Mouse (Mus musculus) forebrain, postnatal 0 days (tissue): ENCODE data around the gene Fam107b. TPM values are rescaled to one million over a fixed set of nuclear protein-coding genes. Genes with fewer than 3 reads are reported as not detected.

Source experiments
- ATAC-seq: fragments of 200-750 bp; cut with Nextera tagmentation; 2 replicates; pipeline ENCODE4 v1.8.0; 2017; ENCODE audit warnings: mild to moderate bottlenecking, moderate library complexity
- DNase-seq: peaks from one replicate; pipeline ENCODE4 v3.0.0-alpha.2; 2015
- H3K27ac ChIP-seq: fragments of 300-500 bp; sonication (generic); 2 replicates; pipeline ENCODE4 v1.5.1; 2014; ENCODE audit warnings: low read depth, mild to moderate bottlenecking, antibody characterized with exemption, low read length, moderate library complexity, mixed read lengths
- H3K27me3 ChIP-seq: fragments of 300-500 bp; sonication (generic); 2 replicates; pipeline ENCODE4 v1.6.1; 2014; ENCODE audit warnings: mild to moderate bottlenecking, low read length, mixed read lengths; ENCODE audit not compliant: insufficient read depth
- H3K36me3 ChIP-seq: fragments of 300-500 bp; sonication (generic); 2 replicates; pipeline ENCODE4 v1.6.1; 2014; ENCODE audit warnings: mild to moderate bottlenecking, moderate library complexity; ENCODE audit not compliant: insufficient read depth
- H3K4me1 ChIP-seq: fragments of 300-500 bp; sonication (generic); 2 replicates; pipeline ENCODE4 v1.6.1; 2014; ENCODE audit warnings: antibody characterized with exemption; ENCODE audit not compliant: insufficient read depth
- H3K4me2 ChIP-seq: fragments of 300-500 bp; sonication (generic); 2 replicates; pipeline ENCODE4 v1.6.1; 2014; ENCODE audit warnings: low read depth, mild to moderate bottlenecking, moderate library complexity
- H3K4me3 ChIP-seq: fragments of 300-500 bp; sonication (generic); 2 replicates; pipeline ENCODE4 v1.5.1; 2014; ENCODE audit warnings: low read depth, low read length, mixed read lengths
- H3K9ac ChIP-seq: fragments of 300-500 bp; sonication (generic); 2 replicates; pipeline ENCODE4 v1.6.1; 2014; ENCODE audit warnings: mild to moderate bottlenecking
- H3K9me3 ChIP-seq: fragments of 300-500 bp; sonication (generic); 2 replicates; pipeline ENCODE4 v1.6.1; 2016; ENCODE audit warnings: low read length
- CTCF ChIP-seq: sonication (generic); IDR thresholded peaks from 2 replicates; pipeline ENCODE4 v1.5.1; 2016; ENCODE audit warnings: antibody characterized with exemption, control low read depth, low read depth
- WGBS: fragments of 180-500 bp; shearing (Covaris S2); extraction: QIAGEN DNeasy Blood & Tissue Kit; methylation state at CpG from one replicate; pipeline ENCODE4 v1.1.7; 2014; 5-methylcytosine and 5-hydroxymethylcytosine counted together
- polyA plus RNA-seq: library from polyadenylated mRNA; unstranded; fragments of >200 nt; fragmentation: Nextera tagmentation; extraction: Ambion mirVana; gene quantifications from 2 replicates; pipeline ENCODE4 v1.2.1, GENCODE M21; 2015
- total RNA-seq: library from RNA; depleted of rRNA; stranded (reverse); fragments of >200 nt; gene quantifications from 2 replicates; pipeline ENCODE4 v1.2.3, GENCODE M21; 2014

Gene Fam107b
- total and polyA plus RNA-seq, 2 experiments from 2014 or later = 31.2 to 63.4 TPM

DNA sequence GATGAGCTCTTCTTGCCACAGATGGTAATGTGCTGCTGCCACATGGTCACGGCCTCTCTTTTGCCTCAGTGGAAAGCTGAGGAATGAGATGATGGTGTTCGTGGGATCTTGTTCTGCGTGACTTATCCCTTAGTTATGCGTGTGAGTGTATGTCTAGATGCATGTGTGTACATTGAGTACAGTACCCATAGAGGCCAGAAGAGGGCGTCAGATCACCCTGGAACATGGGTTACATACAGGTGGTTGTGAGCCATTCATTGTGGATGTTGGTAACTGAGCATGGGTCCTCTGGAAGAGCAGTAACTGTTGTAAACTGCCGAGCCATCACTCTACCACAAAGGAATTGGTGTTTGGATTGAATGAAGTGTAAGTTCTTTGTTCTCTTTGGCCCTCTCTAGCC is 188.1 kb downstream of the Fam107b start:
- WGBS = 88% methylated on average over 6 of the region's 6 CpGs
- no peak overlapping the region for H3K9ac ChIP-seq

DNA sequence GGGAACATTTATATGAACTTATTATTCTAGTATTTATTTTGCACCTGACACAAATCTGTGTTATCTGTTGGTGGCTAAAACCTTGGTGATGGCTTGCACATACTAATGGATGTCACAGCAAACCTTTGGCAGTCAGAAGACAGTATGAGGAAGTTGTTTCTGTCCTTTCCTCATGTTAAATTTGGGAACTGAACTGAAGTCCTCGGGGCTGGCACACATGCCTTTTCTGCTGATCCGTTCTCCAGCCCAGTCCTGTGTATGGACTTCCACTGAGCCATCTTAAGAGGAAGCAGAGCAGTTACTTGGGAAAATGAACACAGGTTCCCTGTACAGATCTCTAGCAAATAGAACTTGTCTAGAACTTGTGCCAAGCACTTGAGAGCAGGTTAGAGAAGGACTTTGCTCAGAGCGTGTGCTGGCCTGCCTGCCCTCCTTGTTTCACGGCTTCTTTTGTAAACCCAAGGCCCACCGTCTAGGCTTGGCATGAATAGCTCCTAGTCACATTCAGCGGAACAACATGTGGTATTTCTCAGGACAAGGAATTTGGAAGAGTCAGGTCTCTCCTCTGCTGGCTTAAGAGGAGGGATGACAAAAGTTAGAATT is 190.0 kb downstream of the Fam107b start:
- Histone ChIP-seq H3K4me1 (peaks cover 4% of the 10 kb centered on the region; the same call in 1 of the 2 replicates), H3K27me3 (no peaks in the 10 kb centered on the region), H3K9me3 (no peaks in the 10 kb centered on the region), H3K4me2 (no peak overlapping the region), H3K4me3 (no peak overlapping the region), H3K36me3 (no peaks in the 10 kb centered on the region), H3K9ac (no peak overlapping the region), H3K27ac (no peak overlapping the region)
- no peak for DNase-seq
- no peak for TF ChIP-seq CTCF
- no peak for ATAC-seq
- 56% methylated on average over 6 of the region's 6 CpGs for WGBS

More for the DNA sequence above, 188.1 kb downstream of the Fam107b start:
- no peak for ATAC-seq
- peak; percentile 27; the same call in 1 of the 2 replicates for TF ChIP-seq CTCF
- H3K9me3 ChIP-seq = no peaks in the 10 kb centered on the region
- no peaks in the 10 kb centered on the region for H3K36me3 ChIP-seq
- no peak overlapping the region for H3K4me3 ChIP-seq
- H3K4me2 ChIP-seq = no peak overlapping the region
- no peak for DNase-seq
- H3K27me3 ChIP-seq = no peaks in the 10 kb centered on the region
- 0 out of 2 replicates have a peak, but pooled peaks cover 4% of the 10 kb centered on the region for H3K4me1 ChIP-seq
- H3K27ac ChIP-seq = no peak overlapping the region

DNA sequence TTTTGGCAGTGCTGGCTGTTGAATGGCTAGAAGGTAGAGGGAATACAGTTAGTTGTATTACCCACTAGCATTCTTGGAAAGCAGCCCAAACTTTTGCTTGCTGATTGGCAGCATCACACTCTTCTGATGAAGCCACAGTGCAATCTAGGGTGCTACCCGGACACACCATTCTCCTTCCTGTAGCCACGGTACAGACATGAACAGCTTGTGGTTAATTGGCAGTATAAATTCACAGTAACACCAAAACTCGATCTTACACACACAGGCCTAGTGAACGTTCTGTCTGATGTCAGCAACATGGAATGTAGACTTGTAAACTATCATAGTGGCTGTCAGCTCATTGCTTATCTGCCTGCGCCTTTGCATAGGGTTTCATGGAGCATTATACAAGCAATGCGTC is 193.8 kb downstream of the Fam107b start:
- DNase-seq (peak; percentile 31), ATAC-seq (peak; percentile 79)
- H3K27me3 ChIP-seq = no peaks in the 10 kb centered on the region
- H3K4me2 ChIP-seq = no peak overlapping the region
- H3K27ac ChIP-seq = no peak overlapping the region
- TF ChIP-seq CTCF = no peak
- no peak overlapping the region for H3K9ac ChIP-seq
- peaks cover 3% of the 10 kb centered on the region for H3K4me1 ChIP-seq
- no peaks in the 10 kb centered on the region for H3K9me3 ChIP-seq
- 35% methylated on average over 6 of the region's 6 CpGs for WGBS
- no peaks in the 10 kb centered on the region for H3K36me3 ChIP-seq
- no peak overlapping the region for H3K4me3 ChIP-seq

DNA sequence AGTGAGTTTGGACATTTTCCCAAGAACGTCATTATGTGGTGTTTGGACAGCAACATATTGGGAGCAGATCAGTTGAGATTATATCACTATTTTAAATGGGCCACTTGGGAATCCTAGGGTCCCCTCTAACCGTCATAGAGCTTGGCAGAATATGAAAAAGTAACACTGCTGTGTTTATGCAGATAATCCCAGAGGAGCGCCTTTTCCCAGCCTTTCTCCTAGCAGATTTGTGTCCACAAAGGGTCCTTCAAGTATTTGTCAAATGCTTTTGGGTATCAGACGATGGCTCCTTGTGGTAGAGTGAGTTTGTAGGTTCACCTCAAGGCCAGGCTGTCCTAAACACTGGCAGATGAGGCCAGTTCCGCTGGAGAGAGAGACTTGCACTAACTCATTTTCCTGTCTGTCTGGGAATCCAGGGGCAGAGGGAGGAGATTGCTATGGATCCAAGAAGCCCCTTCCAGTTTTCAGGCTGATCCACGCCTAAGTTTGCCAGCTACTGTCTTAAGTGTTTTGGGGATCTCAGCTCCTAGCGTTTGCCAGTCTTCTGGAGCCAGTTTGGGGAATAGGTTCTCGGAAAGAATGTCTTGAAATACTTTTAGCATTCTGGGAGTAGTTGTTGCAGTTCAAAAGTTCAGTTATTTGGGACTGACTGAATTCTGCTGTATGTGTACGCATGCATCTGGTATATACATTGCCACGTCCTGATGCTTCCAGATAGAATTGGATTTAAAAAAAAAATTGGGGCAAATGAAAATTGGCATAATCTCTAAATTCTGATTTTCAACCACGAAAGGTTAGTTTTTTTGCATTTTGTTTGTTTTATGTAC is 195.9 kb downstream of the Fam107b start:
- Histone ChIP-seq H3K9ac (no peak overlapping the region), H3K27me3 (no peaks in the 10 kb centered on the region), H3K9me3 (no peaks in the 10 kb centered on the region), H3K4me1 (peaks cover 3% of the 10 kb centered on the region), H3K4me2 (no peak overlapping the region), H3K36me3 (no peaks in the 10 kb centered on the region), H3K4me3 (no peak overlapping the region), H3K27ac (no peak overlapping the region)
- ATAC-seq (no peak), DNase-seq (no peak)
- 59% methylated on average over 11 of the region's 11 CpGs for WGBS
- TF ChIP-seq CTCF = no peak

DNA sequence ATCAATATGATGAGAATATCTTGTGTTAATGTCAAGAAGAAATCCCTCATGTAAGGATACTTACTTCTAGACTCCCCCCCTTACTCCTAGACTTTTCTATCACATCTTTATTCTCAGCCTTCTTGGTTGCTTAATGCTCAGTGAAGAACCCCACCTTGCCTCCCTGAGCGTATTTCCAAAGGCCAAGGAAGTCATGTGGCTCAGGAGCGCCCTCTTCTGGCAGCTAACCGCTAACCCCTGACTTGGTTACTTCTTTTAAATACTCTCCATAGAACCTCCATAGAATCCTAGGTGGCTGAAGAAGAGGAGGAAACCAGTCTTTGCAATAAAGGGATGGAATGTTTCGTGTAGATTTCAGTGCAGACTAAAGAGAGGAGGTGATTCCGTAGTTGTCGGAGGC is 199.0 kb downstream of the Fam107b start:
- H3K9me3 ChIP-seq = no peaks in the 10 kb centered on the region
- no peak overlapping the region for H3K4me2 ChIP-seq
- no peak overlapping the region for H3K9ac ChIP-seq
- H3K4me1 ChIP-seq = peaks cover 3% of the 10 kb centered on the region
- no peak overlapping the region for H3K27ac ChIP-seq
- TF ChIP-seq CTCF = peak; percentile 83
- no peaks in the 10 kb centered on the region for H3K27me3 ChIP-seq
- H3K36me3 ChIP-seq = no peaks in the 10 kb centered on the region
- ATAC-seq (peak; percentile 61; the same call in 1 of the 2 replicates), DNase-seq (peak; percentile 80)
- H3K4me3 ChIP-seq = no peak overlapping the region
- 31% methylated on average over 6 of the region's 6 CpGs for WGBS

DNA sequence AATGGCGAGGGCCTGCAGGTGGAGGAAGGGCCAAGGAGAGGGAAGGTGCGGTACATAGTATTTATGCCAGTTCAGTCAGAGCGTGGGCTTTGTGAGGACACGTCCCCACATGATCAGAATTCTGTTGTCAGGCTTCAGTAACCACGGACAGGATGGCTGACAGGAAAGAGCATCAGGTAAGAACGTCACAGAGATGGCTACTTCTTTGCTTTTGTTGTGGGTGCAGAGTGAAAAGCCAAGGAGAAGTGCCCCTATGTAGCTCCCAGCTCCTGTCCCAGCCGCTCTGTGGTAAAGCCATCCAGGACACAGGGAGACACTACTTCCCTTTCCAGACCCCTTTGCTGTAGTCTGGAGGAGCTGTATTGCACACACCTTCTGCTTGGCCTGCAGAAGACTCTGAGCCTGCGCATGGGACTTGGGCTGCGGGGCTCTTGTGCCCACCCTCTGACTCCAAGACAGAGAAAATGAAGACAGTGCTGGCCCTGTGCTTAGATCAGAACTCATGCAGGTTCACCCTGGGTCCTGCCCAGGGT is 199.6 kb downstream of the Fam107b start:
- ATAC-seq (no peak), DNase-seq (no peak)
- no peak overlapping the region for H3K4me2 ChIP-seq
- no peak overlapping the region for H3K27ac ChIP-seq
- no peaks in the 10 kb centered on the region for H3K27me3 ChIP-seq
- H3K4me1 ChIP-seq = peaks cover 3% of the 10 kb centered on the region
- no peak for TF ChIP-seq CTCF
- no peak overlapping the region for H3K9ac ChIP-seq
- peaks cover 1% of the 10 kb centered on the region; the same call in 1 of the 2 replicates for H3K36me3 ChIP-seq
- H3K4me3 ChIP-seq = no peak overlapping the region
- no peaks in the 10 kb centered on the region for H3K9me3 ChIP-seq
- WGBS = 83% methylated on average over 9 of the region's 9 CpGs

DNA sequence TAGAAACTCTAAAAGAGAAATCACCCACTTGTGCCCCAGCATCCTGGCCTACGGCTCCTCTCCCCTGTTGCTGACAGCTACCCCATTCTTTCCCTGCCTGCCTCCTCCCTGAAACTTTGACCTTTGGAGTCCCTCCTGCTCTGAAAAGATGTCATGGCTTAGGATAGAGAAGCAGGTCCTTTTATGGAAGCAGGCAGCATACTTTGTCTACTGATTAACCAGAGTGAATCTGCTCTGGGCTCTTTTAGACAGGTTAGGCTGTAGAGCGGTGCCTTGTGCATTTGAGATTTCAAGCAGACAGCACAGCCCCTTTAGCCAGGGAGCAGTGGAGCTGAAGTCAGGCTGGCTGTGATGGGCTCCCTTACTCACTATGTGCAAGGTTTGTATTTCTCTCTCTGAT is 200.1 kb downstream of the Fam107b start:
- Histone ChIP-seq H3K27ac (no peak overlapping the region), H3K4me2 (no peak overlapping the region), H3K9me3 (no peaks in the 10 kb centered on the region), H3K4me3 (no peak overlapping the region), H3K9ac (no peak overlapping the region), H3K36me3 (peaks cover 5% of the 10 kb centered on the region; the same call in 1 of the 2 replicates), H3K27me3 (no peaks in the 10 kb centered on the region), H3K4me1 (peaks cover 3% of the 10 kb centered on the region)
- DNase-seq (no peak), ATAC-seq (no peak)
- TF ChIP-seq CTCF = no peak
- 85% methylated on average over 2 of the region's 2 CpGs for WGBS
